Mouse (Mus musculus) c-Kit-positive CD71-positive TER-119-positive erythroid progenitor cells, embryonic 14.5 days (primary cell): ENCODE results near the gene Ccdc190.
A peak's percentile ranks its signal among the peaks of the same experiment; 100 is the strongest.

Experiments used
- DNase-seq: peaks from one replicate; pipeline ENCODE4 v3.0.0-alpha.2; 2013; ENCODE audit warnings: low spot score

Ccdc190 gene

GRCm38 (mm10) chr1:169928454-169928971 lies at the start of gene Ccdc190:
Gene Ccdc190 (plus strand): TSS chr1:169928648.
- DNase-seq: no peak

- DNase-seq: no peak
Measured at GRCm38 (mm10) chr1:169879060-169879459, 49.4 kb upstream of the Ccdc190 start.

GRCm38 (mm10) chr1:169880181-169880580 lies 48.3 kb upstream of the Ccdc190 start:
- DNase-seq: no peak

- DNase-seq: no peak
Measured at GRCm38 (mm10) chr1:169883081-169883565, 45.3 kb upstream of the Ccdc190 start.

- no peak for DNase-seq
Measured at GRCm38 (mm10) chr1:169889250-169889649, 39.2 kb upstream of the Ccdc190 start.

GRCm38 (mm10) chr1:169893976-169894375 lies 34.5 kb upstream of the Ccdc190 start:
- DNase-seq: peak; percentile 2

GRCm38 (mm10) chr1:169895686-169896085 lies 32.8 kb upstream of the Ccdc190 start:
- DNase-seq: no peak

GRCm38 (mm10) chr1:169897916-169898315 lies 30.5 kb upstream of the Ccdc190 start:
- DNase-seq: no peak

- DNase-seq: no peak
Measured at GRCm38 (mm10) chr1:169898607-169899006, 29.8 kb upstream of the Ccdc190 start.

GRCm38 (mm10) chr1:169900771-169901336 lies 27.6 kb upstream of the Ccdc190 start:
- no peak for DNase-seq

- no peak for DNase-seq
Measured at GRCm38 (mm10) chr1:169909163-169909562, 19.3 kb upstream of the Ccdc190 start.

- no peak for DNase-seq
Measured at GRCm38 (mm10) chr1:169909659-169910058, 18.8 kb upstream of the Ccdc190 start.

GRCm38 (mm10) chr1:169910751-169911150 lies 17.7 kb upstream of the Ccdc190 start:
- no peak for DNase-seq

- DNase-seq: no peak
Measured at GRCm38 (mm10) chr1:169911526-169911925, 16.9 kb upstream of the Ccdc190 start.

- DNase-seq: no peak
Measured at GRCm38 (mm10) chr1:169916659-169917058, 11.8 kb upstream of the Ccdc190 start.

- DNase-seq: no peak
Measured at GRCm38 (mm10) chr1:169917115-169917796, 11.2 kb upstream of the Ccdc190 start.

- peak; percentile 22 for DNase-seq
Measured at GRCm38 (mm10) chr1:169917998-169918397, 10.4 kb upstream of the Ccdc190 start.

- DNase-seq: peak; percentile 52
Measured at GRCm38 (mm10) chr1:169919211-169919610, 9.2 kb upstream of the Ccdc190 start.

- no peak for DNase-seq
Measured at GRCm38 (mm10) chr1:169921710-169922211, 6.7 kb upstream of the Ccdc190 start.

GRCm38 (mm10) chr1:169924567-169924966 lies 3.9 kb upstream of the Ccdc190 start:
- no peak for DNase-seq

- DNase-seq: no peak
Measured at GRCm38 (mm10) chr1:169927753-169928369, 587 bp upstream of the Ccdc190 start.

GRCm38 (mm10) chr1:169931698-169932097 lies 3.2 kb downstream of the Ccdc190 start:
- DNase-seq: no peak
